Mouse (Mus musculus): ENCODE results near the gene Ccdc93. TPM values are rescaled to one million over a fixed set of nuclear protein-coding genes. Genes with fewer than 3 reads are reported as not detected.

The Ccdc93 gene
- polyA plus RNA-seq, 1 experiment from 2014 or later: 14.8 TPM

DNA sequence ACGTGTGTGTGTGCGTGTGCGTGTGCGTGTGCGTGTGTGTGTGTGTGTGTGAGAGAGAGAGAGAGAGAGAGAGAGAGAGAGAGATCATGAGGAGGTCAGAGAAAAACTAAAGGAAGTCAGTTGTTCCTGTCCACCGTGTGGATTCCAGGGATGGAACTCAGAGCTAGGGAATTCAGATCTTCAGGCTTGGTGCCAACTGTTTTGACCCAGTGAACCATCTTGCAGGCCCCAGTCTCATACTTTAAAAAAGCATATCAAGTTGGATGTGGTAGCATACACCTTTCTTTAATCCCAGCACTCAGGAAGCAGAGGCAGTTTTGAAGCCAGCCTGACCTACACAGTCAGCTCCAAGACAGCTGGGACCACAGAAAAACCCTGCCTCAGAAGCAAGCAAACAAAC lies 98.4 kb downstream of the Ccdc93 start:
- Histone ChIP-seq H3K9me3 (no peaks in the 10 kb centered on the region), H3K4me1 (peaks cover 17% of the 10 kb centered on the region), H3K4me3 (no peak overlapping the region), H3K36me3 (replicated peaks) (no peaks in the 10 kb centered on the region), H3K4me2 (no peak overlapping the region), H3K27me3 (replicated peaks) (peaks cover 20% of the 10 kb centered on the region), H3K9ac (no peak overlapping the region), H3K27ac (no peak overlapping the region)
- ATAC-seq (replicated peaks): no peak
- WGBS: 83% methylated on average over 6 of the region's 6 CpGs

DNA sequence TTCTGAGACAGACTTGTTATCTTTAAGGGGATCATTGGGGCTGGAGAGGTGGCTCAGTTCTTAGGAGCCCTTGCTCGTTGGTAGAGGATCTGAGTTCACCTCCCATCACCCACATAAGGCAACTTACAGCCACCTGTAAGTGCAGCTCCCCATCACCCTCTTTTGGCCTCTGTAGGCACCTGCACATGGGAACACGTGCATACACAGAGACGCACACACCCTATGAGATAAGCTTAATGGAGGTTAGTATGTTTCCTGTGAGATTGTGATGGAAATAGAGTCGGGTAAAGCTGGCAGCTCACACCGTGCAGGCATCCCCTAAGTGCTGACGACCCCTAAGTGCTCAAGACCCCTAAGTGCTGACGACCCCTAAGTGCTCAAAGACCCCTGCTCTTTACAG lies 100.6 kb downstream of the Ccdc93 start:
- no peak overlapping the region for H3K27ac ChIP-seq
- ATAC-seq (replicated peaks): no peak
- H3K4me3 ChIP-seq: no peak overlapping the region
- peaks cover 20% of the 10 kb centered on the region for H3K27me3 ChIP-seq (replicated peaks)
- peaks cover 17% of the 10 kb centered on the region for H3K4me1 ChIP-seq
- WGBS: 70% methylated on average over 7 of the region's 7 CpGs
- no peak overlapping the region for H3K9ac ChIP-seq
- no peaks in the 10 kb centered on the region for H3K36me3 ChIP-seq (replicated peaks)
- H3K4me2 ChIP-seq: no peak overlapping the region
- no peaks in the 10 kb centered on the region for H3K9me3 ChIP-seq

GRCm38 (mm10) chr1:121540361-121540760 lies 109.5 kb downstream of the Ccdc93 start:
- no peaks in the 10 kb centered on the region for H3K4me1 ChIP-seq
- WGBS: 72% methylated on average over 8 of the region's 8 CpGs
- no peak overlapping the region for H3K9ac ChIP-seq
- H3K9me3 ChIP-seq: no peaks in the 10 kb centered on the region
- ATAC-seq (replicated peaks): no peak
- H3K27me3 ChIP-seq (replicated peaks): no peaks in the 10 kb centered on the region
- H3K4me2 ChIP-seq: no peak overlapping the region
- no peak overlapping the region for H3K4me3 ChIP-seq
- H3K27ac ChIP-seq: no peak overlapping the region
- no peaks in the 10 kb centered on the region for H3K36me3 ChIP-seq (replicated peaks)

DNA sequence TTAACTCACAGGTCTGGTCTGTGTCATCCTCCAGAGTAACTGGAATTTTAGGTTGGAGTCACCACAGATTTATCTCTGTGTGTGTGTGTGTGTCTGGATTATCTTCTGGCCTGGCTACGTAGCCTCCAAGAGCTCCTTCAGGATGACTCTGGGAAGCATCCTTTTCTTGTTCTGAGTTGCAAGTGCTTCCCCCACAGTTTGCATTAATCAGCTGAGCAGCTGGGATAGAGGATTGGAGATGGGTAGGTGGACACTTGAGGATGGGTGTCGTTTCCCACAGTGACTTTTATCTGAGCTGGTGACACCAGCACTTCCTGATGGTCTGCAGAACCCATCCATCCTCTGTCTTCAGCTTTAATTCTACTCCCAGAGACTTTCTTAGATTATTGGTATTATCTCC lies 116.0 kb downstream of the Ccdc93 start:
- Histone ChIP-seq H3K9me3 (no peaks in the 10 kb centered on the region), H3K27me3 (replicated peaks) (no peaks in the 10 kb centered on the region)

DNA sequence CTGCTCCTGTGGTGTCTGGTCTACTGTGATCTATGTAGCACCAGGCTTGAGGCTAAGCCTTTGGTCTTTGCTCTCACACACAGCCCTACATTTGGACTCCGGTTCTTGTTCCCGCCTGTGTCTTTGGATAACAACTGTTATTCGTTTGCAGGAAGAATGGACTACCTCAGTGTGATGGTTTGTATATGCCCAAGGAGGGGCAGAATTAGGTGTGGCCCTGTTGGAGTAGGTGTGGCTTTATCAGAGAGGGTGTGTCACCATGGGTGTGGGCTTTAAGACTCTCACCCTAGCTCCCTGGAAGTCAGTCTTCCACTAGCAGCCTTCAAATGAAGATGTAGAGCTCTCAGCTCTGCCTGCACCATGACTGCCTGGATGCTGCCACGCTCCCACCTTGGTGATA lies 117.8 kb downstream of the Ccdc93 start:
- no peaks in the 10 kb centered on the region for H3K9me3 ChIP-seq
- no peak overlapping the region for H3K27ac ChIP-seq
- no peak for ATAC-seq (replicated peaks)
- no peak overlapping the region for H3K4me2 ChIP-seq
- no peak overlapping the region for H3K9ac ChIP-seq
- no peaks in the 10 kb centered on the region for H3K27me3 ChIP-seq (replicated peaks)
- WGBS: 95% methylated on average over 4 of the region's 4 CpGs
- no peak overlapping the region for H3K4me3 ChIP-seq
- H3K36me3 ChIP-seq (replicated peaks): peaks cover 11% of the 10 kb centered on the region; the same call in 1 of the 2 replicates
- no peaks in the 10 kb centered on the region for H3K4me1 ChIP-seq

More for the DNA sequence above, 116.0 kb downstream of the Ccdc93 start:
- no peak for ATAC-seq (replicated peaks)
- Histone ChIP-seq H3K27ac (no peak overlapping the region), H3K9ac (no peak overlapping the region), H3K36me3 (replicated peaks) (no peaks in the 10 kb centered on the region), H3K4me1 (no peaks in the 10 kb centered on the region), H3K4me3 (no peak overlapping the region), H3K4me2 (no peak overlapping the region)
- 81% methylated on average over 2 of the region's 2 CpGs for WGBS

- Histone ChIP-seq H3K9ac (no peak overlapping the region), H3K9me3 (no peaks in the 10 kb centered on the region), H3K4me3 (no peak overlapping the region), H3K36me3 (replicated peaks) (peaks cover 16% of the 10 kb centered on the region), H3K27me3 (replicated peaks) (no peaks in the 10 kb centered on the region), H3K4me1 (no peaks in the 10 kb centered on the region), H3K27ac (no peak overlapping the region), H3K4me2 (no peak overlapping the region)
- no peak for ATAC-seq (replicated peaks)
- WGBS: 74% methylated on average over 4 of the region's 4 CpGs
These were observed 118.6 kb downstream of the Ccdc93 start for GRCm38 (mm10) chr1:121549456-121549855.

- Histone ChIP-seq H3K4me2 (no peak overlapping the region), H3K4me1 (no peaks in the 10 kb centered on the region), H3K9me3 (no peaks in the 10 kb centered on the region), H3K27ac (no peak overlapping the region), H3K4me3 (no peak overlapping the region), H3K36me3 (replicated peaks) (peaks cover 30% of the 10 kb centered on the region), H3K27me3 (replicated peaks) (no peaks in the 10 kb centered on the region), H3K9ac (no peak overlapping the region)
- no peak for ATAC-seq (replicated peaks)
- 85% methylated on average over 16 of the region's 16 CpGs for WGBS
These were observed 120.1 kb downstream of the Ccdc93 start for GRCm38 (mm10) chr1:121550801-121551456.

GRCm38 (mm10) chr1:121551457-121551835 lies 120.6 kb downstream of the Ccdc93 start:
- peaks cover 30% of the 10 kb centered on the region for H3K36me3 ChIP-seq (replicated peaks)
- no peaks in the 10 kb centered on the region for H3K27me3 ChIP-seq (replicated peaks)
- H3K4me3 ChIP-seq: no peak overlapping the region
- H3K27ac ChIP-seq: no peak overlapping the region
- WGBS: 72% methylated on average over 7 of the region's 7 CpGs
- H3K4me1 ChIP-seq: no peaks in the 10 kb centered on the region
- no peak overlapping the region for H3K9ac ChIP-seq
- ATAC-seq (replicated peaks): peak; percentile 62
- H3K4me2 ChIP-seq: no peak overlapping the region
- H3K9me3 ChIP-seq: no peaks in the 10 kb centered on the region

Other genes starting within 250 kb of the Ccdc93 start
- gene Insig2, start 98.5 kb upstream of the Ccdc93 start, polyA plus RNA-seq (2015; fragmentation: Nextera tagmentation; extraction: Ambion mirVana): 48.0 and 49.8 TPM in 2 replicates
- 2.1 TPM in 2 replicates for gene Htr5b, start 97.4 kb downstream of the Ccdc93 start, polyA plus RNA-seq (2015; fragmentation: Nextera tagmentation; extraction: Ambion mirVana)
- 32.8 and 33.9 TPM in 2 replicates for gene Ddx18, start 136.9 kb downstream of the Ccdc93 start, polyA plus RNA-seq (2015; fragmentation: Nextera tagmentation; extraction: Ambion mirVana)

Measured in midbrain, embryonic 15.5 days (tissue).